Mouse (Mus musculus): ENCODE measurements around the gene Fbxw14.
"Not testable (repeated sequence)": the region's sequence is repeated elsewhere in the genome, so short reads cannot be mapped to it uniquely, and the experiment has no call there.

Fbxw14 gene

DNA sequence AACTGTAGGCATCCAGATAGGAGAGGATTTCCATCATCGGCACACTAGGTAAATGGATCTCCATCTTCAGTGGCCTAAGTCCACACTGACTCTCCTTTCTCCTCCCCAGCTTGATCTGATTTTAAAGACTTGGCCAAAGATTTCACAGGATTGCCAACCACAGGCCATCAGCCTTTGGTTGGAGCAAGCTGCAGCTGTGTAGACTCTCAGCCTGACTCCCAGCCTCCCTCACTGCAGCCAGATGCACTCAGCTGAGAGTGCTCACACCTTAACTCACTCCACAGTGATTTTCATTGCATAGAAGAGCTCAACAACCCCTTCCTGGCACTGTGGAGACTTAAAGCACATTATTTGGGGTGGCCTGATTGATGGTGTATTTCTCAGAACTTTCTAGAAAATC is at the start of gene Fbxw14:
Fbxw14 (minus strand) TSS at position 101 of the 400 bp plus-strand sequence.
- DNase-seq (ENCODE audit: low read depth, low spot score) = not testable (repeated sequence)

DNA sequence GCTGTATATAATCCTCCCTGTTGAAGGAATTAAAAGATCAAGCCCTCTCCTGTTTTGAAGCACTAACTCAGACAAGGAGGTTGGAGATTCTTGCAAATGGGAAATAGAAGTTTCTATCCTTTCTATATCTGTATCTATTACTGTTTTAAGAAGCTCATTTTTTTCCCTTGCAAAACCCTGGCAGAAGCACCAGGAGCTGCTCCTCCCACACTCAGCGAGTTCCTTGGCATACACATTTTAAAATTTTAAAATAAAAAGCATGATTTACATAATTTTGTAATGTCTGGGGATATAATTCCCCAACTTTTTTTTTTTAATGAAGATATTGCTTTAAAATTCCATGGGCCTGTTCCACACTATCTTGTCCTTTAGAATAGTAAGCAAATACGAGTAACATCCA is 24.4 kb downstream of the Fbxw14 start:
- no peak for DNase-seq (ENCODE audit: low read depth, low spot score)

DNA sequence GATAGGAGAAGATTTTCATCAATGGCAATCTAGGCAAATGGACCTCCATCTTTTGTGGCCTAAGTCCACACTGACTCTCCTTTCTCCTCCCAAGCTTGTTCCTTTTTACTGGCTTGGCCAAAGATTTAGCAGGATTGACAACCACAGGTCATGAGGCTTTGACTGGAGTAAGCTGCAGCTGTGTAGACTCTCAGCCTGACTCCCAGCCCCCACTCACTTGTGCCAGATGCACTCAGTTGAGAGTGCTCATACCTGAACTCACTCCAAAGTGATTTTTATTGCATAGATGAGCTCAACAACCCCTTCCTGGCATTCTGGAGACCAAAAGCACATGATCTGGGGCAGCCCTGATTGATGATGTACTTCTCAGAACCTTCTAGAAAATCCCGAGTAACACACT is 52.8 kb downstream of the Fbxw14 start, which contains the start of gene Fbxw20:
Fbxw20 (minus strand) TSS at position 101 of the 400 bp plus-strand sequence.
- no peak for DNase-seq (ENCODE audit: low read depth, low spot score)

All from skeletal muscle tissue, adult 2 months (tissue).